Mouse (Mus musculus): Measurements from ENCODE around the gene Fbxo40. TPM values are rescaled to one million over a fixed set of nuclear protein-coding genes. Genes with fewer than 3 reads are reported as not detected.

Gene Fbxo40
- total RNA-seq (2023) = 1 to 10 TPM in 1 of 2 experiments, not detected in 1; 1.2 TPM

DNA sequence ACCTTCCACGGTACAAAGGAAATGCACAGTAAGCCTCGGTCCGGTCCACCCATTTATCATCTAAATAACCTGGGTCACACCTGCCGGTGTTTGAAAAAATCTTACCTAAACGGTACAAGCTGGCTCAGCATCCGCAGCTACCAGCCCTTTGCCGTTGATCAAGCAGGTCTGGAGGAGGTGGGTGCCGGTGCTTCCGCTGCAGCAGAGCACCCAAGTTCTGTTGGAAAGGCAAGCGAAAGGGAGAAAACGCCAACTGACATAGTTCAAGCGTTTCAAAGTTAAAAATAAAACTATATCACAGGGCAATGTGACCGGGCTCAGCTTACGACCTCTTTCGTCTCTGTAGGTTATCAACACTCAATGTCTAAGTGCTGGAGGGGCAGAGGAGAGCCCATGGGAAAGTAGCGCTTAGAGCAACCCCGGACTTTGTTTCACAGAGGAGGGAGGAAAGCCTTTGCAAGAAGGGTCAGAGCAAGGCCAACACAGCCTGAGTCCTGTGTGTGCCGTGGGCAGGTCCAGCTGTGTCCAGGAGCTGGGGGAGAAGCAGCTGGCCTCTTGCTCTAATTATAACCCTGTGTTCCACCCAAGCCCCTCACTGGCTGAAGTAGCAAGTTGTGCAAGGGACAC is at the start of gene Fbxo40:
Fbxo40 (minus strand) TSS at position 469 of the 627 bp plus-strand sequence.

DNA sequence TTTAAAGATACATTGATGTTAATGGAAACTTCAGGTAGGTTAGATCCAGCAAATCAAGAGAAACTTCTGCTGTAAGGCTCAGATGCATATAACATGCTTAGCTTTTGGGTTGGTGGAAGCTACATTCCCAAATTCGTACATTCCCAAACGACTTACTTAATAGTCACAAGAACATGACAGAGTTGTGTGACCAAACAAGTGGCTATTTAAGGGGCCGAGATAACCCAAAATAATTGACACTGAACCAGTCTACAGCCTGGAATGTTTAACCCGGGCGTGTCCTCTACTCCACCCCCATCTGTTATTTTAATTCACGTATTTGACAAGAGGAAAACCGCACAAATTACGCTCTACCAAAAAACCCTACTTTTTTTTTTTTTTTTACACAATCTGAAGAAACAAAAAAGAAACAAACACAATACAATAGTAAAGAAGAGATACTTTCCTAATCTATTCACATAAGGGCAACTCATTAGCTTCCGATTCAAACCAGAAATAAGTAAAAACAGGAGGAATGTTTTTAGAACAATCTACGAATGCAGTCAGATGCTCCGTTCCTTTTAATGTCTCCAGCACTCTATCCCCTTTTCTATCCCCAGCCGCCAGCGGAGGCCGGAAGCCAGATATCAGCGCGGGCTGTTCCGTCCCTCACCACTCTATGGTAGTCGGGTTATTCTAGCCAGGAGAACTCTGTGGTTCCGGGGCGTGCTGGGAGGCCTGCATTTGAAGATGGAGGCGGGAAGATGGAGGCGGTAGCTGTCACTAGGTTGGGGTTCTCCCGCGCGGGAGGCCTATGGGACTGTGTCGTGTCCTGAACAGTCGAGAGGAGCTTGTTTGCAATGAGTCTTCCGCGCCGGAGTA is 21.0 kb upstream of the Fbxo40 start, which contains the start of gene Polq:
Polq (plus strand) TSS at position 726 of the 861 bp plus-strand sequence.

DNA sequence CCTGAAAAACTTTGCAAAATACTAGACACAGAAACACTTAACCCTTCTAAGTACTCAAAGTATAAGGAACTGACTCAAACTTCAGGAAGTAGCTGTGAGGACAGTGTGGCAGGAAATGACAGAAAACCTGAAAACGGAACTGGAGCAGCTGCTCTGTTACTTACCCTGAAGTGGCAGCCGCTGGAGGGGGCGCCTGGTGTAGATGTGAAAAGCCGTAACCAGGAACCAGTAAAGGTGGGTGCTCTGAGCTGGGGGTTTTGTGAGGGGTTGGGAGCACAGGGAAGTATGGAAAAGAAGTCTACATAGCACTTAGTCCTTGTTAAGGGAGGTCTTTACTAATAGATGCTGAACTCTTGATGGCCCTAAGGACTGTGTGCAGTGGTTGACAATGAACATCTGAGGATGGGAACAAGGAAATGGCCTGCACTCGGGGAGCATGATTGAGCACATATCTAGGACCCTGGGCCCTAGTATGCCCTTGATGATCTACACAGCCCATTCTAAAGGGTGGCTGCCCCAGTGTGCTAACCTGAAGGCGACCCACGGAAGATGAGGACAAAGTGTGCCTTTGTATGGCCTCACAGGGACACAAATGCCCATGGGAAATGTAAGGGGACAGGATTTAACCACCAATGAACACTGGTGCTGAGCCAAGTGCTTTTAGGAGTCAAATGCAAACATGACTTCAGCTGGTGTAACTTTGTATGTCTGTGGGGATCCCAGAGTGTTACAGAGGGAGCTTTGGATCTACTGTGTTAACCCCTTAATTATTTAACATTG is 55.2 kb downstream of the Fbxo40 start, which contains the start of gene Hcls1:
Hcls1 (plus strand) TSS at position 143 of the 780 bp plus-strand sequence.

Other genes starting within 250 kb of the Fbxo40 start
- 1 to 10 TPM in 1 of 2 experiments, under 1 TPM in 1; 0.32 to 7.1 TPM for gene Slc15a2, start 205.5 kb downstream of the Fbxo40 start, total RNA-seq (2023)
- gene Iqcb1, start 162.1 kb downstream of the Fbxo40 start, total RNA-seq (2023) = 10 to 100 TPM; 21.4 to 39.9 TPM
- gene Eaf2, start 115.5 kb downstream of the Fbxo40 start, total RNA-seq (2023) = 1 to 10 TPM; 3.0 to 4.2 TPM
- gene Golgb1, start 115.3 kb downstream of the Fbxo40 start, total RNA-seq (2023) = 10 to 100 TPM; 35.6 to 35.8 TPM
- 100 to 1,000 TPM; 181 to 198 TPM for gene Hcls1, start 55.5 kb downstream of the Fbxo40 start, total RNA-seq (2023)
- 1 to 10 TPM; 4.8 to 5.5 TPM for gene Polq, start 21.3 kb upstream of the Fbxo40 start, total RNA-seq (2023)